Mouse (Mus musculus) ES-Bruce4 (cell line): Measurements from ENCODE around the gene Cep68. TPM values are rescaled to one million over a fixed set of nuclear protein-coding genes. Genes with fewer than 3 reads are reported as not detected.

Source experiments
- H3K27ac ChIP-seq: 2 replicates; pipeline ENCODE4 v1.5.1; 2012; ENCODE audit warnings: low read length, inconsistent platforms; ENCODE audit not compliant: insufficient read depth
- H3K27me3 ChIP-seq: 2 replicates; pipeline ENCODE4 v1.6.1; 2012; ENCODE audit warnings: mild to moderate bottlenecking, low read length, inconsistent platforms; ENCODE audit not compliant: control insufficient read depth, poor library complexity, insufficient read depth, severe bottlenecking
- H3K36me3 ChIP-seq: 2 replicates; pipeline ENCODE4 v1.6.1; 2012; ENCODE audit warnings: inconsistent platforms, mild to moderate bottlenecking, low read length, moderate library complexity; ENCODE audit not compliant: control insufficient read depth, poor library complexity, insufficient read depth, severe bottlenecking
- H3K4me1 ChIP-seq: one replicate; pipeline ENCODE4 v1.8.1; 2011; ENCODE audit warnings: low read length; ENCODE audit not compliant: control insufficient read depth, insufficient read depth
- H3K4me3 ChIP-seq: 2 replicates; pipeline ENCODE4 v1.5.1; 2011; ENCODE audit warnings: low read depth, mild to moderate bottlenecking, low read length
- H3K9ac ChIP-seq: 2 replicates; pipeline ENCODE4 v1.6.1; 2012; ENCODE audit warnings: low read depth, mild to moderate bottlenecking, inconsistent platforms; ENCODE audit not compliant: poor library complexity, severe bottlenecking
- H3K9me3 ChIP-seq: replicated peaks from 2 replicates; pipeline ENCODE4 v1.6.1; 2012; ENCODE audit warnings: mild to moderate bottlenecking, low read length, inconsistent platforms; ENCODE audit not compliant: control insufficient read depth, poor library complexity, insufficient read depth, severe bottlenecking
- CTCF ChIP-seq: IDR thresholded peaks from one replicate; pipeline ENCODE4 v1.8.1; 2011; ENCODE audit warnings: low read depth, low read length
- EP300 ChIP-seq: IDR thresholded peaks from 2 replicates; pipeline ENCODE4 v1.6.1; 2011; ENCODE audit warnings: low read depth, low read length; ENCODE audit not compliant: insufficient read depth
- POLR2A ChIP-seq: IDR thresholded peaks from one replicate; pipeline ENCODE4 v1.8.1; 2011; ENCODE audit warnings: low read length; ENCODE audit not compliant: insufficient read depth
- polyA plus RNA-seq: library from polyadenylated mRNA; stranded (reverse); fragments of >200 nt; gene quantifications from 2 replicates; pipeline ENCODE4 v1.2.4, GENCODE M21; 2011; ENCODE audit warnings: low read depth; ENCODE audit not compliant: missing spikeins, insufficient read depth, insufficient read length

The Cep68 gene
- polyA plus RNA-seq, 1 experiment: 38.0 TPM

GRCm38 (mm10) chr11:20211838-20212237 is 37.4 kb downstream of the Cep68 start:
- H3K4me1 ChIP-seq: peaks cover 5% of the 10 kb centered on the region
- H3K27me3 ChIP-seq: no peaks in the 10 kb centered on the region
- H3K9me3 ChIP-seq: no peaks in the 10 kb centered on the region
- H3K4me3 ChIP-seq: no peak overlapping the region
- peak overlapping the region; percentile 65; the same call in 1 of the 2 replicates for H3K27ac ChIP-seq
- peaks cover 26% of the 10 kb centered on the region for H3K36me3 ChIP-seq
- TF ChIP-seq POLR2A (no peak), CTCF (no peak), EP300 (no peak)
- no peak overlapping the region for H3K9ac ChIP-seq

GRCm38 (mm10) chr11:20207589-20207988 is 41.6 kb downstream of the Cep68 start:
- H3K9me3 ChIP-seq: no peaks in the 10 kb centered on the region
- H3K4me1 ChIP-seq: peaks cover 10% of the 10 kb centered on the region
- TF ChIP-seq POLR2A: no peak
- TF ChIP-seq EP300: no peak
- TF ChIP-seq CTCF: no peak
- H3K9ac ChIP-seq: no peak overlapping the region
- no peak overlapping the region for H3K4me3 ChIP-seq
- peaks cover 22% of the 10 kb centered on the region for H3K36me3 ChIP-seq
- 0 out of 2 replicates have a peak overlapping the region, but pooled peaks have one; percentile 61 for H3K27ac ChIP-seq
- H3K27me3 ChIP-seq: no peaks in the 10 kb centered on the region

GRCm38 (mm10) chr11:20206626-20207223 is 42.5 kb downstream of the Cep68 start:
- H3K4me3 ChIP-seq: no peak overlapping the region
- peaks cover 22% of the 10 kb centered on the region for H3K36me3 ChIP-seq

GRCm38 (mm10) chr11:20205538-20205937 is 43.7 kb downstream of the Cep68 start:
- Histone ChIP-seq H3K9me3 (no peaks in the 10 kb centered on the region), H3K4me3 (no peak overlapping the region), H3K27ac (0 out of 2 replicates have a peak overlapping the region, but pooled peaks have one; percentile 44), H3K27me3 (no peaks in the 10 kb centered on the region), H3K9ac (no peak overlapping the region), H3K4me1 (peaks cover 10% of the 10 kb centered on the region), H3K36me3 (peaks cover 19% of the 10 kb centered on the region)
- TF ChIP-seq CTCF: no peak
- TF ChIP-seq POLR2A: no peak

More at GRCm38 (mm10) chr11:20206626-20207223, 42.5 kb downstream of the Cep68 start:
- H3K27me3 ChIP-seq: no peaks in the 10 kb centered on the region
- no peak overlapping the region; the same call in 1 of the 2 replicates for H3K27ac ChIP-seq
- TF ChIP-seq POLR2A: no peak
- TF ChIP-seq CTCF: no peak
- TF ChIP-seq EP300: no peak
- peak overlapping the region; percentile 35 for H3K9ac ChIP-seq
- peaks cover 10% of the 10 kb centered on the region for H3K4me1 ChIP-seq
- H3K9me3 ChIP-seq: no peaks in the 10 kb centered on the region

- TF ChIP-seq EP300 (no peak), CTCF (no peak), POLR2A (no peak)
- peaks cover 10% of the 10 kb centered on the region for H3K4me1 ChIP-seq
- no peaks in the 10 kb centered on the region for H3K9me3 ChIP-seq
- H3K36me3 ChIP-seq: peaks cover 19% of the 10 kb centered on the region
- H3K9ac ChIP-seq: no peak overlapping the region
- no peaks in the 10 kb centered on the region for H3K27me3 ChIP-seq
- H3K4me3 ChIP-seq: no peak overlapping the region
- peak overlapping the region; percentile 44; the same call in 1 of the 2 replicates for H3K27ac ChIP-seq
These were observed 44.3 kb downstream of the Cep68 start for GRCm38 (mm10) chr11:20204870-20205446.

- H3K4me1 ChIP-seq: peaks cover 10% of the 10 kb centered on the region
- H3K27ac ChIP-seq: no peak overlapping the region
- no peak overlapping the region for H3K9ac ChIP-seq
- no peak overlapping the region for H3K4me3 ChIP-seq
- TF ChIP-seq POLR2A (no peak), CTCF (no peak), EP300 (no peak)
- H3K9me3 ChIP-seq: no peaks in the 10 kb centered on the region
- peaks cover 19% of the 10 kb centered on the region for H3K36me3 ChIP-seq
- H3K27me3 ChIP-seq: no peaks in the 10 kb centered on the region
These were observed 44.9 kb downstream of the Cep68 start for GRCm38 (mm10) chr11:20204321-20204720.
